In genomic region chr8:31031721-31032591, GRCm38 (mm10) we compare ENCODE assay signal across 8 mouse cellular contexts.
A peak's percentile ranks its signal among the peaks of the same experiment; 100 is the strongest.
DNase-seq lines count a peak whose midpoint lies in the region; ATAC-seq and TF ChIP-seq lines count a peak whose summit lies in the region.

No protein-coding gene starts in this region.

- no peaks in the 10 kb centered on the region for H3K9me3 ChIP-seq in CH12.LX (replicated peaks; ENCODE audit: low read length)
- no peaks in the 10 kb centered on the region for H3K9me3 ChIP-seq in forebrain, embryonic 10.5 days
- no peaks in the 10 kb centered on the region for H3K9me3 ChIP-seq in heart, postnatal 0 days (replicated peaks; ENCODE audit: control insufficient read depth, low read length)
- no peaks in the 10 kb centered on the region for H3K9me3 ChIP-seq in liver, postnatal 0 days (ENCODE audit: low read length)
- no peaks in the 10 kb centered on the region for H3K9me3 ChIP-seq in neural tube, embryonic 15.5 days (replicated peaks)

- peak; percentile 84 for DNase-seq in CH12.LX (ENCODE audit: extremely low read depth)
- peak; percentile 92 for DNase-seq in brain, embryonic 14.5 days (ENCODE audit: low read depth)
- DNase-seq in forebrain, embryonic 10.5 days (ENCODE audit: extremely low spot score, low spot score): peak; percentile 87
- DNase-seq in heart, postnatal 0 days (ENCODE audit: low spot score): peak; percentile 65
- DNase-seq in kidney, postnatal 36 days: peak; percentile 56 to 76
- DNase-seq in liver, postnatal 0 days: peak; percentile 71
- peak; percentile 39 to 61 for DNase-seq in thymus, postnatal 10 days (ENCODE audit: low spot score in 2 of 2)

- dilution Hi-C loops in CH12.LX (cut with MboI; ENCODE audit: extremely low pct_ligation_motif_present, extremely low pct_unique_long_range_greater_than_20kb, low sequenced_read_pairs): no loop called here

- peak; percentile 91 for ATAC-seq in heart, postnatal 0 days (ENCODE audit: insufficient read depth, low read depth)
- ATAC-seq in liver, postnatal 0 days: peak; percentile 78
- ATAC-seq in neural tube, embryonic 15.5 days (ENCODE audit: low FRiP score): peak; percentile 90

- peak; percentile 31 to 80; a peak in 3 of 4 replicates for TF ChIP-seq CTCF in CH12.LX (conservative IDR thresholded peaks at IDR 0.05 in 1 of 2, IDR thresholded peaks at IDR 0.05 in 1 of 2; ENCODE audit: low read depth in 2 of 2, low read length in 2 of 2)
- TF ChIP-seq CTCF in brain, embryonic 14.5 days (IDR thresholded peaks at IDR 0.05; ENCODE audit: borderline replicate concordance, extremely low read depth, insufficient read depth, insufficient read length): peak; percentile 87
- TF ChIP-seq CTCF in heart, postnatal 0 days (IDR thresholded peaks at IDR 0.05; ENCODE audit: low read depth): peak; percentile 84
- TF ChIP-seq CTCF in liver, postnatal 0 days (IDR thresholded peaks at IDR 0.05; ENCODE audit: low read depth): peak; percentile 79

- H3K4me3 ChIP-seq in CH12.LX (replicated peaks in 1 of 3; ENCODE audit: low read depth in 2 of 3, low read length in 2 of 3, poor library complexity in 1 of 3): peak overlapping the region; percentile 38 to 58 (median 42)
- peak overlapping the region; percentile 47 for H3K4me3 ChIP-seq in forebrain, embryonic 10.5 days
- peak overlapping the region; percentile 40 for H3K4me3 ChIP-seq in heart, postnatal 0 days (ENCODE audit: low read depth, low read length)
- peak overlapping the region; percentile 28 for H3K4me3 ChIP-seq in liver, postnatal 0 days (ENCODE audit: low read depth, low read length)
- H3K4me3 ChIP-seq in neural tube, embryonic 15.5 days (replicated peaks): peak overlapping the region; percentile 35

- peaks cover 9% of the 10 kb centered on the region for H3K27me3 ChIP-seq in CH12.LX (replicated peaks)
- peaks cover 12% of the 10 kb centered on the region; the same call in 1 of the 2 replicates for H3K27me3 ChIP-seq in forebrain, embryonic 10.5 days (ENCODE audit: poor library complexity, severe bottlenecking)
- H3K27me3 ChIP-seq in heart, postnatal 0 days (ENCODE audit: control insufficient read depth, insufficient read depth, low read length): no peaks in the 10 kb centered on the region
- H3K27me3 ChIP-seq in liver, postnatal 0 days (ENCODE audit: insufficient read depth, low read length): no peaks in the 10 kb centered on the region
- no peaks in the 10 kb centered on the region for H3K27me3 ChIP-seq in neural tube, embryonic 15.5 days (replicated peaks)

- TF ChIP-seq POLR2A in CH12.LX (IDR thresholded peaks at IDR 0.05; ENCODE audit: low read depth, low read length): no peak
- no peak for TF ChIP-seq POLR2A in brain, embryonic 14.5 days (IDR thresholded peaks at IDR 0.05; ENCODE audit: borderline replicate concordance, extremely low read depth, insufficient read depth, insufficient read length, poor library complexity, severe bottlenecking)

- TF ChIP-seq EP300 in CH12.LX (IDR thresholded peaks at IDR 0.05; ENCODE audit: low read length): no peak
- TF ChIP-seq EP300 in heart, postnatal 0 days (IDR thresholded peaks at IDR 0.05; ENCODE audit: low read depth): no peak
- no peak for TF ChIP-seq EP300 in liver, postnatal 0 days (IDR thresholded peaks at IDR 0.05; ENCODE audit: low read depth)

- peak; percentile 33 for TF ChIP-seq RAD21 in CH12.LX (IDR thresholded peaks at IDR 0.05; ENCODE audit: low read depth, low read length)

- WGBS in forebrain, embryonic 10.5 days: 9% methylated on average over 24 of the region's 24 CpGs
- 6% methylated on average over 22 of the region's 24 CpGs for WGBS in heart, postnatal 0 days
- 4% methylated on average over 22 of the region's 24 CpGs for WGBS in liver, postnatal 0 days (ENCODE audit: insufficient replicate concordance)
- 9% methylated on average over 23 of the region's 24 CpGs for WGBS in neural tube, embryonic 15.5 days

- H3K27ac ChIP-seq in CH12.LX (ENCODE audit: insufficient read depth, low read depth): no peak overlapping the region
- peak overlapping the region; percentile 83 for H3K27ac ChIP-seq in forebrain, embryonic 10.5 days
- H3K27ac ChIP-seq in heart, postnatal 0 days (ENCODE audit: low read depth): 0 out of 2 replicates have a peak overlapping the region, but pooled peaks have one; percentile 18
- H3K27ac ChIP-seq in liver, postnatal 0 days (ENCODE audit: low read depth): no peak overlapping the region
- H3K27ac ChIP-seq in neural tube, embryonic 15.5 days (replicated peaks): peak overlapping the region; percentile 73

- in situ Hi-C loops in CH12.LX (cut with MboI; ENCODE audit: low pct_ligation_motif_present, low pct_unique_long_range_greater_than_20kb, low sequenced_read_pairs): loop anchor here (25.0 kb wide), 1 partner anchor 195 kb away; no protein-coding TSS in a partner anchor

- peak overlapping the region; percentile 100 for H3K4me2 ChIP-seq in CH12.LX (ENCODE audit: insufficient read depth, low read depth, poor library complexity, severe bottlenecking)
- peak overlapping the region; percentile 63 for H3K4me2 ChIP-seq in heart, postnatal 0 days (ENCODE audit: low read depth, low read length)
- peak overlapping the region; percentile 68 for H3K4me2 ChIP-seq in liver, postnatal 0 days (ENCODE audit: low read depth, low read length)
- peak overlapping the region; percentile 63 for H3K4me2 ChIP-seq in neural tube, embryonic 15.5 days

- peak overlapping the region; percentile 48; the same call in 1 of the 2 replicates for H3K9ac ChIP-seq in CH12.LX (ENCODE audit: insufficient read depth, low read depth)
- no peak overlapping the region for H3K9ac ChIP-seq in heart, postnatal 0 days (replicated peaks; ENCODE audit: low read depth, low read length)
- no peak overlapping the region for H3K9ac ChIP-seq in liver, postnatal 0 days (replicated peaks)
- peak overlapping the region; percentile 36 for H3K9ac ChIP-seq in neural tube, embryonic 15.5 days (replicated peaks)

- no peaks in the 10 kb centered on the region for H3K36me3 ChIP-seq in CH12.LX (replicated peaks in 1 of 2; ENCODE audit: control insufficient read depth in 1 of 2, insufficient read depth in 1 of 2, low read length in 1 of 2)
- no peaks in the 10 kb centered on the region for H3K36me3 ChIP-seq in forebrain, embryonic 10.5 days (replicated peaks)
- no peaks in the 10 kb centered on the region for H3K36me3 ChIP-seq in heart, postnatal 0 days (replicated peaks; ENCODE audit: control insufficient read depth, insufficient read depth, low read length)
- no peaks in the 10 kb centered on the region for H3K36me3 ChIP-seq in liver, postnatal 0 days (replicated peaks; ENCODE audit: insufficient read depth, low read length)
- H3K36me3 ChIP-seq in neural tube, embryonic 15.5 days: no peaks in the 10 kb centered on the region

- peaks cover 0 to 18% of the 10 kb centered on the region in 2 experiments; a peak in 2 of 4 replicates for H3K4me1 ChIP-seq in CH12.LX (ENCODE audit: control insufficient read depth in 1 of 2, insufficient read depth in 2 of 2)
- peaks cover 29% of the 10 kb centered on the region for H3K4me1 ChIP-seq in forebrain, embryonic 10.5 days
- H3K4me1 ChIP-seq in heart, postnatal 0 days (ENCODE audit: control insufficient read depth, insufficient read depth): no peaks in the 10 kb centered on the region
- H3K4me1 ChIP-seq in liver, postnatal 0 days (ENCODE audit: insufficient read depth): no peaks in the 10 kb centered on the region; the same call in 1 of the 2 replicates
- H3K4me1 ChIP-seq in neural tube, embryonic 15.5 days: peaks cover 11% of the 10 kb centered on the region

- no peaks in the 10 kb centered on the region for H3K79me2 ChIP-seq in CH12.LX (replicated peaks; ENCODE audit: control insufficient read depth, extremely low read depth, insufficient read depth, poor library complexity, severe bottlenecking)

TF ChIP-seq in CH12.LX, 34 proteins besides CTCF, POLR2A, EP300 and RAD21 (continues in another document):
- TF ChIP-seq NRF1 (IDR thresholded peaks at IDR 0.05; ENCODE audit: low read depth, low read length): no peak
- no peak for TF ChIP-seq GABPA (IDR thresholded peaks at IDR 0.05; ENCODE audit: insufficient replicate concordance, low read depth, low read length)
- no peak for TF ChIP-seq POLR2AphosphoS2 (IDR thresholded peaks at IDR 0.05; ENCODE audit: low read depth, low read length)
- peak; percentile 87; the same call in 1 of the 2 replicates for TF ChIP-seq MAZ (IDR thresholded peaks at IDR 0.05; ENCODE audit: low read depth, low read length)
- TF ChIP-seq ZKSCAN1 (IDR thresholded peaks at IDR 0.05; ENCODE audit: borderline replicate concordance, low read depth, low read length): no peak
- TF ChIP-seq SIN3A (IDR thresholded peaks at IDR 0.05; ENCODE audit: low read length): peak; percentile 46; the same call in 1 of the 2 replicates
- no peak for TF ChIP-seq MAFK (IDR thresholded peaks at IDR 0.05; ENCODE audit: insufficient replicate concordance, low read length)
- no peak for TF ChIP-seq NELFE (IDR thresholded peaks at IDR 0.05; ENCODE audit: low read depth, low read length)
- no peak for TF ChIP-seq TCF12 (IDR thresholded peaks at IDR 0.05; ENCODE audit: low read depth, low read length)
- TF ChIP-seq E2F4 (IDR thresholded peaks at IDR 0.05; ENCODE audit: insufficient replicate concordance, low read depth, low read length): no peak
- peak; percentile 57 for TF ChIP-seq MXI1 (IDR thresholded peaks at IDR 0.05; ENCODE audit: low read depth, low read length)
- no peak for TF ChIP-seq ETS1 (conservative IDR thresholded peaks at IDR 0.05; ENCODE audit: low read depth, low read length)
- TF ChIP-seq UBTF (IDR thresholded peaks at IDR 0.05; ENCODE audit: low read depth, low read length): no peak
- peak; percentile 54 for TF ChIP-seq SMC3 (IDR thresholded peaks at IDR 0.05; ENCODE audit: low read depth, low read length)
- 0 out of 2 replicates have a peak, but pooled peaks have one; percentile 10 for TF ChIP-seq ZNF384 (IDR thresholded peaks at IDR 0.05; ENCODE audit: low read depth, low read length)
- TF ChIP-seq PAX5 (IDR thresholded peaks at IDR 0.05; ENCODE audit: low read length): no peak
- no peak for TF ChIP-seq JUN (IDR thresholded peaks at IDR 0.05; ENCODE audit: insufficient read depth, low read depth, low read length)
- TF ChIP-seq ZC3H11A (IDR thresholded peaks at IDR 0.05; ENCODE audit: low read depth, low read length): no peak
- peak; percentile 30; the same call in 1 of the 2 replicates for TF ChIP-seq BHLHE40 (IDR thresholded peaks at IDR 0.05; ENCODE audit: low read depth, low read length)
- no peak for TF ChIP-seq CHD1 (IDR thresholded peaks at IDR 0.05; ENCODE audit: low read depth, low read length)
- TF ChIP-seq ZMIZ1 (IDR thresholded peaks at IDR 0.05; ENCODE audit: low read depth, low read length): no peak
- no peak for TF ChIP-seq TBP (conservative IDR thresholded peaks at IDR 0.05; ENCODE audit: low read depth, low read length)
- no peak for TF ChIP-seq KAT2A (IDR thresholded peaks at IDR 0.05; ENCODE audit: insufficient replicate concordance, low read length)
- TF ChIP-seq MAX (IDR thresholded peaks at IDR 0.05; ENCODE audit: low read length): 0 out of 2 replicates have a peak, but pooled peaks have one; percentile 17
- no peak for TF ChIP-seq MYC (IDR thresholded peaks at IDR 0.05; ENCODE audit: low read depth, low read length)

Comparison
In these comparisons a context has a peak if more than half of its experiments do, and no peak if none do; other contexts are left out.
1. H3K27ac ChIP-seq: peak in forebrain, embryonic 10.5 days (single experiment), heart, postnatal 0 days (single experiment) and neural tube, embryonic 15.5 days (single experiment); none in CH12.LX (single experiment) and liver, postnatal 0 days (single experiment).
2. H3K9ac ChIP-seq: peak in CH12.LX (single experiment) and neural tube, embryonic 15.5 days (single experiment); none in heart, postnatal 0 days (single experiment) and liver, postnatal 0 days (single experiment).
3. Peak in every context shown above with its lines, with median percentiles within 50 percentile points of each other: DNase-seq, H3K4me2 ChIP-seq, H3K4me3 ChIP-seq, CTCF ChIP-seq and ATAC-seq.